Mouse (Mus musculus): ENCODE data around the gene 9930111J21Rik1.
"Not testable (repeated sequence)": the region's sequence is repeated elsewhere in the genome, so short reads cannot be mapped to it uniquely, and the experiment has no call there.

Gene 9930111J21Rik1

GRCm38 (mm10) chr11:48979251-48979650, at the start of gene 9930111J21Rik1:
Gene 9930111J21Rik1 (minus strand): TSS chr11:48979398.
- DNase-seq (ENCODE audit: low read depth, low spot score) = not testable (repeated sequence)

- not testable (repeated sequence) for DNase-seq (ENCODE audit: low read depth, low spot score)
Measured at GRCm38 (mm10) chr11:49012074-49012473, 32.9 kb upstream of the 9930111J21Rik1 start.

GRCm38 (mm10) chr11:49006785-49007184, 27.6 kb upstream of the 9930111J21Rik1 start:
- DNase-seq (ENCODE audit: low read depth, low spot score) = not testable (repeated sequence)

GRCm38 (mm10) chr11:49006317-49006716, 27.1 kb upstream of the 9930111J21Rik1 start:
- not testable (repeated sequence) for DNase-seq (ENCODE audit: low read depth, low spot score)

GRCm38 (mm10) chr11:49000411-49000810, 21.2 kb upstream of the 9930111J21Rik1 start:
- DNase-seq (ENCODE audit: low read depth, low spot score) = not testable (repeated sequence)

GRCm38 (mm10) chr11:48994018-48994417, 14.8 kb upstream of the 9930111J21Rik1 start, which contains the start of gene Tgtp1:
Gene Tgtp1 (minus strand): TSS chr11:48994172.
- not testable (repeated sequence) for DNase-seq (ENCODE audit: low read depth, low spot score)

- not testable (repeated sequence) for DNase-seq (ENCODE audit: low read depth, low spot score)
Measured at GRCm38 (mm10) chr11:48993296-48993695, 14.1 kb upstream of the 9930111J21Rik1 start.

GRCm38 (mm10) chr11:48991740-48992520, 12.7 kb upstream of the 9930111J21Rik1 start, which contains the start of gene Gm12185:
Gene Gm12185 (minus strand): TSS chr11:48992226.
- DNase-seq (ENCODE audit: low read depth, low spot score) = peak; percentile 14

GRCm38 (mm10) chr11:48989981-48990380, 10.8 kb upstream of the 9930111J21Rik1 start:
- not testable (repeated sequence) for DNase-seq (ENCODE audit: low read depth, low spot score)

GRCm38 (mm10) chr11:48988219-48988618, 9.0 kb upstream of the 9930111J21Rik1 start:
- DNase-seq (ENCODE audit: low read depth, low spot score) = not testable (repeated sequence)

- DNase-seq (ENCODE audit: low read depth, low spot score) = not testable (repeated sequence)
Measured at GRCm38 (mm10) chr11:48982848-48983247, 3.6 kb upstream of the 9930111J21Rik1 start.

GRCm38 (mm10) chr11:48980052-48980451, 854 bp upstream of the 9930111J21Rik1 start:
- DNase-seq (ENCODE audit: low read depth, low spot score) = not testable (repeated sequence)

- not testable (repeated sequence) for DNase-seq (ENCODE audit: low read depth, low spot score)
Measured at GRCm38 (mm10) chr11:48978240-48978939, 808 bp downstream of the 9930111J21Rik1 start, which contains the start of gene Olfr56. Gene Olfr56 (plus strand): TSS chr11:48978889.

- not testable (repeated sequence) for DNase-seq (ENCODE audit: low read depth, low spot score)
Measured at GRCm38 (mm10) chr11:48974686-48975085, 4.5 kb downstream of the 9930111J21Rik1 start.

- DNase-seq (ENCODE audit: low read depth, low spot score) = not testable (repeated sequence)
Measured at GRCm38 (mm10) chr11:48946090-48946489, 33.1 kb downstream of the 9930111J21Rik1 start, which contains the start of gene Psme2b. Gene Psme2b (minus strand): TSS chr11:48946190.

- not testable (repeated sequence) for DNase-seq (ENCODE audit: low read depth, low spot score)
Measured at GRCm38 (mm10) chr11:48939286-48939685, 39.9 kb downstream of the 9930111J21Rik1 start.

- not testable (repeated sequence) for DNase-seq (ENCODE audit: low read depth, low spot score)
Measured at GRCm38 (mm10) chr11:48935291-48935690, 43.9 kb downstream of the 9930111J21Rik1 start.

- DNase-seq (ENCODE audit: low read depth, low spot score) = not testable (repeated sequence)
Measured at GRCm38 (mm10) chr11:48933923-48934322, 45.3 kb downstream of the 9930111J21Rik1 start.

- DNase-seq (ENCODE audit: low read depth, low spot score) = not testable (repeated sequence)
Measured at GRCm38 (mm10) chr11:48933422-48933821, 45.8 kb downstream of the 9930111J21Rik1 start.

- DNase-seq (ENCODE audit: low read depth, low spot score) = not testable (repeated sequence)
Measured at GRCm38 (mm10) chr11:48928068-48928467, 51.1 kb downstream of the 9930111J21Rik1 start.

- not testable (repeated sequence) for DNase-seq (ENCODE audit: low read depth, low spot score)
Measured at GRCm38 (mm10) chr11:48926437-48926836, 52.8 kb downstream of the 9930111J21Rik1 start.

- DNase-seq (ENCODE audit: low read depth, low spot score) = not testable (repeated sequence)
Measured at GRCm38 (mm10) chr11:48923818-48924217, 55.4 kb downstream of the 9930111J21Rik1 start.

All from R1 (cell line).